Mouse (Mus musculus): ENCODE measurements at regions not wholly inside any gene's neighbourhood (a gene's known extent, or its start where the extent isn't known, plus 50 kb on each side); places are given as distances from the start of the nearest gene placed in this dataset.
A peak's percentile ranks its signal among the peaks of the same experiment; 100 is the strongest.

GRCm38 (mm10) chr5:85918288-85918687 is 147.1 kb downstream of the Cenpc1 start:
- Histone ChIP-seq H3K36me3 (replicated peaks in 1 of 2; ENCODE audit: control insufficient read depth in 1 of 2, insufficient read depth in 1 of 2, low read length in 1 of 2) (no peaks in the 10 kb centered on the region), H3K4me2 (ENCODE audit: insufficient read depth, low read depth, poor library complexity, severe bottlenecking) (no peak overlapping the region), H3K79me2 (replicated peaks; ENCODE audit: control insufficient read depth, extremely low read depth, insufficient read depth, poor library complexity, severe bottlenecking) (no peaks in the 10 kb centered on the region), H3K4me1 (ENCODE audit: control insufficient read depth in 1 of 2, insufficient read depth in 2 of 2) (peaks cover 0 to 27% of the 10 kb centered on the region in 2 experiments; a peak in 2 of 4 replicates), H3K27me3 (replicated peaks) (no peaks in the 10 kb centered on the region), H3K9ac (ENCODE audit: insufficient read depth, low read depth) (no peak overlapping the region), H3K27ac (ENCODE audit: insufficient read depth, low read depth) (no peak overlapping the region), H3K9me3 (replicated peaks; ENCODE audit: low read length) (no peaks in the 10 kb centered on the region), H3K4me3 (replicated peaks in 1 of 3; ENCODE audit: low read depth in 2 of 3, low read length in 2 of 3, poor library complexity in 1 of 3) (no peak overlapping the region)
- dilution Hi-C loops (cut with MboI; ENCODE audit: extremely low pct_ligation_motif_present, extremely low pct_unique_long_range_greater_than_20kb, low sequenced_read_pairs): no loop called here
- TF ChIP-seq CHD1 (IDR thresholded peaks at IDR 0.05; ENCODE audit: low read depth, low read length) (no peak), JUND (conservative IDR thresholded peaks at IDR 0.05; ENCODE audit: low read depth, low read length) (no peak), PAX5 (IDR thresholded peaks at IDR 0.05; ENCODE audit: low read length) (no peak), TCF12 (IDR thresholded peaks at IDR 0.05; ENCODE audit: low read depth, low read length) (no peak), POLR2A (IDR thresholded peaks at IDR 0.05; ENCODE audit: low read depth, low read length) (no peak), GABPA (IDR thresholded peaks at IDR 0.05; ENCODE audit: insufficient replicate concordance, low read depth, low read length) (no peak), CTCF (conservative IDR thresholded peaks at IDR 0.05 in 1 of 2, IDR thresholded peaks at IDR 0.05 in 1 of 2; ENCODE audit: low read depth in 2 of 2, low read length in 2 of 2) (no peak), NRF1 (IDR thresholded peaks at IDR 0.05; ENCODE audit: low read depth, low read length) (no peak), MAX (IDR thresholded peaks at IDR 0.05; ENCODE audit: low read length) (no peak), ETS1 (conservative IDR thresholded peaks at IDR 0.05; ENCODE audit: low read depth, low read length) (no peak), IRF4 (IDR thresholded peaks at IDR 0.05; ENCODE audit: low read depth, low read length) (no peak)
- DNase-seq (ENCODE audit: extremely low read depth): no peak
- in situ Hi-C loops (cut with MboI; ENCODE audit: low pct_ligation_motif_present, low pct_unique_long_range_greater_than_20kb, low sequenced_read_pairs): no loop called here

GRCm38 (mm10) chr5:85915000-85915399 is 150.4 kb downstream of the Cenpc1 start:
- dilution Hi-C loops (cut with MboI; ENCODE audit: extremely low pct_ligation_motif_present, extremely low pct_unique_long_range_greater_than_20kb, low sequenced_read_pairs): no loop called here
- no peak overlapping the region for H3K9ac ChIP-seq (ENCODE audit: insufficient read depth, low read depth)
- in situ Hi-C loops (cut with MboI; ENCODE audit: low pct_ligation_motif_present, low pct_unique_long_range_greater_than_20kb, low sequenced_read_pairs): no loop called here
- no peaks in the 10 kb centered on the region for H3K36me3 ChIP-seq (replicated peaks in 1 of 2; ENCODE audit: control insufficient read depth in 1 of 2, insufficient read depth in 1 of 2, low read length in 1 of 2)
- no peak overlapping the region for H3K4me3 ChIP-seq (replicated peaks in 1 of 3; ENCODE audit: low read depth in 2 of 3, low read length in 2 of 3, poor library complexity in 1 of 3)
- no peaks in the 10 kb centered on the region for H3K9me3 ChIP-seq (replicated peaks; ENCODE audit: low read length)
- no peaks in the 10 kb centered on the region for H3K27me3 ChIP-seq (replicated peaks)
- peaks cover 0 to 27% of the 10 kb centered on the region in 2 experiments; a peak in 2 of 4 replicates for H3K4me1 ChIP-seq (ENCODE audit: control insufficient read depth in 1 of 2, insufficient read depth in 2 of 2)
- H3K4me2 ChIP-seq (ENCODE audit: insufficient read depth, low read depth, poor library complexity, severe bottlenecking): peak overlapping the region; percentile 82
- peak; percentile 80 for DNase-seq (ENCODE audit: extremely low read depth)
- no peak overlapping the region for H3K27ac ChIP-seq (ENCODE audit: insufficient read depth, low read depth)
- TF ChIP-seq MYC (IDR thresholded peaks at IDR 0.05; ENCODE audit: low read depth, low read length): peak; percentile 51; the same call in 1 of the 2 replicates
- TF ChIP-seq TCF12 (IDR thresholded peaks at IDR 0.05; ENCODE audit: low read depth, low read length): peak; percentile 33; the same call in 1 of the 2 replicates
- TF ChIP-seq POLR2AphosphoS2 (IDR thresholded peaks at IDR 0.05; ENCODE audit: low read depth, low read length): no peak
- TF ChIP-seq IRF4 (IDR thresholded peaks at IDR 0.05; ENCODE audit: low read depth, low read length): peak; percentile 91
- TF ChIP-seq RCOR1 (conservative IDR thresholded peaks at IDR 0.05; ENCODE audit: low read depth, low read length): peak; percentile 71; the same call in 1 of the 2 replicates
- peak; percentile 64 for TF ChIP-seq BHLHE40 (IDR thresholded peaks at IDR 0.05; ENCODE audit: low read depth, low read length)
- no peak for TF ChIP-seq MXI1 (IDR thresholded peaks at IDR 0.05; ENCODE audit: low read depth, low read length)
- TF ChIP-seq MEF2A (IDR thresholded peaks at IDR 0.05; ENCODE audit: borderline replicate concordance, low read depth, low read length): peak; percentile 94
- TF ChIP-seq TBP (conservative IDR thresholded peaks at IDR 0.05; ENCODE audit: low read depth, low read length): no peak
- TF ChIP-seq ETS1 (conservative IDR thresholded peaks at IDR 0.05; ENCODE audit: low read depth, low read length): peak; percentile 64; the same call in 1 of the 2 replicates
- peak; percentile 74 for TF ChIP-seq JUND (conservative IDR thresholded peaks at IDR 0.05; ENCODE audit: low read depth, low read length)
- peak; percentile 59; the same call in 1 of the 2 replicates for TF ChIP-seq MAX (IDR thresholded peaks at IDR 0.05; ENCODE audit: low read length)
- TF ChIP-seq ZNF384 (IDR thresholded peaks at IDR 0.05; ENCODE audit: low read depth, low read length): peak; percentile 95
- TF ChIP-seq MAFK (IDR thresholded peaks at IDR 0.05; ENCODE audit: insufficient replicate concordance, low read length): peak; percentile 65; the same call in 1 of the 2 replicates
- peak; percentile 96 for TF ChIP-seq EP300 (IDR thresholded peaks at IDR 0.05; ENCODE audit: low read length)
- H3K79me2 ChIP-seq (replicated peaks; ENCODE audit: control insufficient read depth, extremely low read depth, insufficient read depth, poor library complexity, severe bottlenecking): no peaks in the 10 kb centered on the region

Measured in CH12.LX (cell line).